Mouse (Mus musculus): ENCODE results near the gene Myt1l.

DNA sequence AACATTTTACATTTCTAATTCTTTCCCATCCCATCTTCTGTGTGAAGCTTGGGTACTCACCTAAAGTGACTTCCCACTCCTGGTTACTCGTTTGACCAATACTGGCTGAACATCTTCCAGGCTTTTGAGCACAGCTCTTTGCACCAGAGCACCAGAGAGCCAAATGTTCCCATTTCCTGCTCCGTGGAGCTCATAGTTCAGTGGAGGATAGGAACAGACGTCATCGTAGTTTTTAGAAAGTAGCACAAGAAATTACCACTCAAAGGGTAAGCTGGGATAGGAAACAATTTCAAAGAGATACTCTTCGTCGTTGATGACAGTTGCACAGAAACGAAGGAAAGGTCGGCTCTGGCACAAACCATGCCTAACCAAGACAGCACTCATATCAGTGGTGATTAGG is 154.2 kb downstream of the Myt1l start:
- TF ChIP-seq CTCF (IDR thresholded peaks at IDR 0.05; ENCODE audit: control insufficient read depth, insufficient read depth, low read length) (no peak), POLR2A (IDR thresholded peaks at IDR 0.05; ENCODE audit: borderline replicate concordance, control insufficient read depth, low read depth, low read length) (no peak)
